Mouse (Mus musculus): ENCODE data around the gene Btbd9. TPM values are rescaled to one million over a fixed set of nuclear protein-coding genes. Genes with fewer than 3 reads are reported as not detected.

The Btbd9 gene
- polyA plus RNA-seq, 1 experiment, result 21.3 TPM

DNA sequence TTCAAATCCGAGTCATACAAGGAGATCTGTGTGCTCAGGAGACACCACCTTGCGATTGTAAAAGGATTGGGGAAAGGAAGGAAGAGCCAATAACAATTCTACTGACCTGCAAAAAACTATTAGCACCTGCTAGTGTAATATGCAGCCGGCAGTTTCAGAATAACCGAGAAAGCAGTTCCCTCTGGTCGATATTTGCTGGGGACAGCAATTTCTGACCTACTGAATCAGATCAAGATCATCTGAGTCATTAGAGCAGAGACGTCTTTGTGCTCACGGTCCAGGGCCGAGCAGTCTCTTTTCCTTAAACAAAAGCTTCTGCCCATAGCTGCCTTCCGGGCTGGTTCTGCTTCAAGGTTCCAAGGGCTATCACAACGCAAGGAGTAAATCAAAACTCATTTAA is 269.1 kb downstream of the Btbd9 start:
- TF ChIP-seq TCF3 (IDR thresholded peaks at IDR 0.05; ENCODE audit: insufficient read length, low read depth) (no peak), SRF (IDR thresholded peaks at IDR 0.05; ENCODE audit: control insufficient read depth, insufficient read length, low read depth) (no peak), MAX (IDR thresholded peaks at IDR 0.05; ENCODE audit: low read depth) (no peak)
- Histone ChIP-seq H3ac (ENCODE audit: control insufficient read depth, insufficient read length) (no peak overlapping the region), H3K79me2 (ENCODE audit: control insufficient read depth, insufficient read depth) (no peaks in the 10 kb centered on the region), H3K27me3 (ENCODE audit: control insufficient read depth, insufficient read depth, insufficient read length) (no peaks in the 10 kb centered on the region), H3K4me2 (ENCODE audit: low read depth) (no peak overlapping the region), H3K36me3 (ENCODE audit: control insufficient read depth, insufficient read depth) (no peaks in the 10 kb centered on the region), H3K4me3 (no peak overlapping the region)

DNA sequence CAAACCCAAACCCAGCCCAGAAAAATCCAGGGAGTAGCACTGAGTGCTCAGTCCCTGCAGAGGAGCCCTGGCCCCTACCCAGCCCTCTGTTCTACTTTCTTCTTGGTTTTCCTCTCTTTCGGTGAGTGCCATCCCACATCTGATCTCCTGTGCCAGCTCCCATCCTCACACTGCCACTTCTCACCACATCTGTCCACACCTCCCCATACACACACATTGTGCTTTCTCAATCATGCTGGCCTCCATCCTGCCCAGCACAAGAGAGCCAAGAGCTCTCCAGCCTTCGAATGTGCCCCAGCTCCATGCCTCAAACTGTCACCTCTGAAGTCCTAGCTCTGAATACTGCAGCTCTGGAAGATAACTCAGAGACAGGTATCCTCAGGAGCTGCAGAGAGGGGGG is 271.5 kb downstream of the Btbd9 start:
- Histone ChIP-seq H3K4me3 (no peak overlapping the region), H3K36me3 (ENCODE audit: control insufficient read depth, insufficient read depth) (no peaks in the 10 kb centered on the region), H3K27me3 (ENCODE audit: control insufficient read depth, insufficient read depth, insufficient read length) (no peaks in the 10 kb centered on the region), H3K4me2 (ENCODE audit: low read depth) (no peak overlapping the region), H3K79me2 (ENCODE audit: control insufficient read depth, insufficient read depth) (no peaks in the 10 kb centered on the region), H3ac (ENCODE audit: control insufficient read depth, insufficient read length) (no peak overlapping the region)
- TF ChIP-seq MYOD1 (IDR thresholded peaks at IDR 0.05; ENCODE audit: control insufficient read depth in 1 of 3, insufficient read length in 2 of 3, low read depth in 2 of 3) (no peak), USF1 (IDR thresholded peaks at IDR 0.05; ENCODE audit: low read depth) (no peak), TCF12 (IDR thresholded peaks at IDR 0.05; ENCODE audit: insufficient read depth, poor library complexity, severe bottlenecking) (no peak), POLR2A (IDR thresholded peaks at IDR 0.05; ENCODE audit: insufficient read length, low read depth) (no peak), MAX (IDR thresholded peaks at IDR 0.05; ENCODE audit: low read depth) (no peak), TCF3 (IDR thresholded peaks at IDR 0.05; ENCODE audit: insufficient read length, low read depth) (no peak), E2F4 (IDR thresholded peaks at IDR 0.05; ENCODE audit: insufficient read depth) (no peak), POLR2AphosphoS2 (IDR thresholded peaks at IDR 0.05; ENCODE audit: insufficient read length, low read depth) (no peak), SRF (IDR thresholded peaks at IDR 0.05; ENCODE audit: control insufficient read depth, insufficient read length, low read depth) (no peak), CEBPB (IDR thresholded peaks at IDR 0.05; ENCODE audit: insufficient read depth, poor library complexity, severe bottlenecking) (no peak), MYOG (IDR thresholded peaks at IDR 0.05; ENCODE audit: control insufficient read depth in 1 of 3, insufficient read depth in 1 of 3, insufficient read length in 2 of 3, low read depth in 2 of 3) (no peak), REST (IDR thresholded peaks at IDR 0.05; ENCODE audit: insufficient read depth, insufficient read length) (no peak)

DNA sequence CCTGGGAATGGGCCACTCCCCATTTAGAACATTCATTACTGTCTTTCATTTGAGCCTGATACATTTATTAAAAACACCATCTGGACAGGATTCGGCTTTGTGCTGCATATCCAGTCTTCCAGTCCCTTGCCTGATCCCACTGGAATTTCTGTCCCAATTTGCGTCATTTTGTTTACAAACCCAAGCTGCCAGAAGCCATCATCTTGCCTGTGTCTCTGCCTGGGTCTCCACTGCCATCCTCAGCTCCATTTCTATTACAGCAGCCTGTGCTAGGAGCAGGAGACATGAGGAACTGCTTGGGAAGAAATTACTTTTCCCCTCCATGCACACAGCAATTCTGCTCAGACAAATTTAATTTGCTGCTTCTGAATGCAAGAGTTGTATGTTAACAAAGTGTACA is 274.9 kb downstream of the Btbd9 start:
- Histone ChIP-seq H3ac (ENCODE audit: control insufficient read depth, insufficient read length) (no peak overlapping the region), H3K4me2 (ENCODE audit: low read depth) (no peak overlapping the region), H3K4me3 (no peak overlapping the region), H3K79me2 (ENCODE audit: control insufficient read depth, insufficient read depth) (no peaks in the 10 kb centered on the region), H3K36me3 (ENCODE audit: control insufficient read depth, insufficient read depth) (no peaks in the 10 kb centered on the region), H3K27me3 (ENCODE audit: control insufficient read depth, insufficient read depth, insufficient read length) (no peaks in the 10 kb centered on the region)
- TF ChIP-seq MAX (IDR thresholded peaks at IDR 0.05; ENCODE audit: low read depth), result no peak
- no peak for TF ChIP-seq POLR2A (IDR thresholded peaks at IDR 0.05; ENCODE audit: insufficient read length, low read depth)
- TF ChIP-seq USF1 (IDR thresholded peaks at IDR 0.05; ENCODE audit: low read depth), result no peak
- no peak for TF ChIP-seq TCF12 (IDR thresholded peaks at IDR 0.05; ENCODE audit: insufficient read depth, poor library complexity, severe bottlenecking)
- no peak for TF ChIP-seq POLR2AphosphoS2 (IDR thresholded peaks at IDR 0.05; ENCODE audit: insufficient read length, low read depth)
- TF ChIP-seq CEBPB (IDR thresholded peaks at IDR 0.05; ENCODE audit: insufficient read depth, poor library complexity, severe bottlenecking), result no peak
- no peak for TF ChIP-seq SRF (IDR thresholded peaks at IDR 0.05; ENCODE audit: control insufficient read depth, insufficient read length, low read depth)
- TF ChIP-seq TCF3 (IDR thresholded peaks at IDR 0.05; ENCODE audit: insufficient read length, low read depth), result no peak
- no peak for TF ChIP-seq E2F4 (IDR thresholded peaks at IDR 0.05; ENCODE audit: insufficient read depth)
- TF ChIP-seq REST (IDR thresholded peaks at IDR 0.05; ENCODE audit: insufficient read depth, insufficient read length), result no peak
- no peak for TF ChIP-seq MYOG (IDR thresholded peaks at IDR 0.05; ENCODE audit: control insufficient read depth in 1 of 3, insufficient read depth in 1 of 3, insufficient read length in 2 of 3, low read depth in 2 of 3)
- no peak for TF ChIP-seq MYOD1 (IDR thresholded peaks at IDR 0.05; ENCODE audit: control insufficient read depth in 1 of 3, insufficient read length in 2 of 3, low read depth in 2 of 3)

DNA sequence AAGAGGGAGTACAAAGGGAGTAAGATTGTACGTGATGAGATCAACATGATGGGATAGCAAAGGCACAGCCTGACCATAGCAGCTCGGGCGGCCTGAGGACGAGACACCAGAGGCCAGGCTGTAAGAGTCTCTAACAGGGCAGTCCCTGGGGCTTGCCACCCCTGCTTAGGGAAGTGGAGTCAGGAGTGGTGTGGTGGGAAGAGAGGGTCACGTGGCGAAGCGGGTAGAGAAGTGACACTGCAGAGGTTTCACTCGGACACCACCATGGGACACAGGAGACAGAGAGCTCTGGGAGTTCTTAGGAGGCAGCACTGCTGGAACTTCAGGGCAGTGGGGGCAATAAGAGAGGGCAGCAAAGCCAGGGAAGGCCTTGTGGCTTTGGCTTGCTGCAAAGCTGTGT is 278.9 kb downstream of the Btbd9 start:
- TF ChIP-seq POLR2AphosphoS2 (IDR thresholded peaks at IDR 0.05; ENCODE audit: insufficient read length, low read depth), result no peak
- TF ChIP-seq TCF12 (IDR thresholded peaks at IDR 0.05; ENCODE audit: insufficient read depth, poor library complexity, severe bottlenecking), result no peak
- TF ChIP-seq TCF3 (IDR thresholded peaks at IDR 0.05; ENCODE audit: insufficient read length, low read depth), result no peak
- TF ChIP-seq POLR2A (IDR thresholded peaks at IDR 0.05; ENCODE audit: insufficient read length, low read depth), result no peak
- no peak for TF ChIP-seq MAX (IDR thresholded peaks at IDR 0.05; ENCODE audit: low read depth)
- TF ChIP-seq MYOD1 (IDR thresholded peaks at IDR 0.05; ENCODE audit: control insufficient read depth in 1 of 3, insufficient read length in 2 of 3, low read depth in 2 of 3), result no peak
- no peak for TF ChIP-seq SRF (IDR thresholded peaks at IDR 0.05; ENCODE audit: control insufficient read depth, insufficient read length, low read depth)
- no peak for TF ChIP-seq CEBPB (IDR thresholded peaks at IDR 0.05; ENCODE audit: insufficient read depth, poor library complexity, severe bottlenecking)
- no peak overlapping the region for H3ac ChIP-seq (ENCODE audit: control insufficient read depth, insufficient read length)
- H3K4me3 ChIP-seq, result no peak overlapping the region
- no peak overlapping the region for H3K4me2 ChIP-seq (ENCODE audit: low read depth)
- H3K79me2 ChIP-seq (ENCODE audit: control insufficient read depth, insufficient read depth), result no peaks in the 10 kb centered on the region
- H3K27me3 ChIP-seq (ENCODE audit: control insufficient read depth, insufficient read depth, insufficient read length), result no peaks in the 10 kb centered on the region
- no peaks in the 10 kb centered on the region for H3K36me3 ChIP-seq (ENCODE audit: control insufficient read depth, insufficient read depth)

DNA sequence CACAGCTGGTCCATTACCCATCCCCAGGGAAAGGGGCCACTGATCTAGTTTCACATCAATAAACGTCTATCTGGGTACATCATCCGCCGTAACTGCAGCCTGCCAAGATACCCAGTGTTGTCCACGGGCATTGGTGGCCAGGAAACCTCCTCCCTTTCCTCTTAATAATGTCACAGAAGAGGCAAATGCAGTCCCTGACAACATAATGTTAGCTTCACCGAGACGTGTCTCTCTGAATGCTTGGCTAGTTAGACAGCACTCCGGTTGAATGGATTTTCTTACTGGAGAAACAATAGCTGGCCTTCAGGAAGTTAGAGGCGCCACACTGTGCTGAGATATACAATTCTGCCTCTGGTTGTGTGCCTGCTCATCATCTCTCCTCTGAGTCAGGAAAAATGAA is 280.2 kb downstream of the Btbd9 start:
- Histone ChIP-seq H3ac (ENCODE audit: control insufficient read depth, insufficient read length) (no peak overlapping the region), H3K4me3 (no peak overlapping the region), H3K79me2 (ENCODE audit: control insufficient read depth, insufficient read depth) (no peaks in the 10 kb centered on the region), H3K4me2 (ENCODE audit: low read depth) (no peak overlapping the region), H3K27me3 (ENCODE audit: control insufficient read depth, insufficient read depth, insufficient read length) (no peaks in the 10 kb centered on the region), H3K36me3 (ENCODE audit: control insufficient read depth, insufficient read depth) (no peaks in the 10 kb centered on the region)
- no peak for TF ChIP-seq MYOD1 (IDR thresholded peaks at IDR 0.05; ENCODE audit: control insufficient read depth in 1 of 3, insufficient read length in 2 of 3, low read depth in 2 of 3)
- TF ChIP-seq USF1 (IDR thresholded peaks at IDR 0.05; ENCODE audit: low read depth), result no peak
- TF ChIP-seq MAX (IDR thresholded peaks at IDR 0.05; ENCODE audit: low read depth), result no peak
- no peak for TF ChIP-seq E2F4 (IDR thresholded peaks at IDR 0.05; ENCODE audit: insufficient read depth)
- no peak for TF ChIP-seq REST (IDR thresholded peaks at IDR 0.05; ENCODE audit: insufficient read depth, insufficient read length)
- TF ChIP-seq TCF3 (IDR thresholded peaks at IDR 0.05; ENCODE audit: insufficient read length, low read depth), result no peak
